Mouse (Mus musculus) embryonic facial prominence, embryonic 12.5 days (tissue): ENCODE data around the gene Tm7sf2. TPM values are rescaled to one million over a fixed set of nuclear protein-coding genes. Genes with fewer than 3 reads are reported as not detected.

Experiments used
- ATAC-seq: fragments of 200-750 bp; cut with Nextera tagmentation; 2 replicates; pipeline ENCODE4 v1.8.0; 2017; ENCODE audit not compliant: insufficient number of reproducible peaks, insufficient read depth, low FRiP score, low TSS enrichment
- H3K27ac ChIP-seq: fragments of 300-500 bp; sonication (generic); 2 replicates; pipeline ENCODE4 v1.5.1; 2016; ENCODE audit warnings: mild to moderate bottlenecking
- H3K27me3 ChIP-seq: fragments of 300-500 bp; sonication (generic); 2 replicates; pipeline ENCODE4 v1.6.1; 2016; ENCODE audit warnings: mild to moderate bottlenecking, moderate library complexity
- H3K36me3 ChIP-seq: fragments of 300-500 bp; sonication (generic); 2 replicates; pipeline ENCODE4 v1.6.1; 2016; ENCODE audit warnings: mild to moderate bottlenecking
- H3K4me1 ChIP-seq: fragments of 300-500 bp; sonication (generic); 2 replicates; pipeline ENCODE4 v1.6.1; 2016
- H3K4me2 ChIP-seq: fragments of 300-500 bp; sonication (generic); replicated peaks from 2 replicates; pipeline ENCODE4 v1.6.1; 2016; ENCODE audit warnings: mild to moderate bottlenecking, moderate library complexity
- H3K4me3 ChIP-seq: fragments of 300-500 bp; sonication (generic); 2 replicates; pipeline ENCODE4 v1.5.1; 2016; ENCODE audit warnings: mild to moderate bottlenecking
- H3K9ac ChIP-seq: fragments of 300-500 bp; sonication (generic); 2 replicates; pipeline ENCODE4 v1.6.1; 2016; ENCODE audit warnings: mild to moderate bottlenecking, moderate library complexity
- H3K9me3 ChIP-seq: fragments of 300-500 bp; sonication (generic); 2 replicates; pipeline ENCODE4 v1.6.1; 2016; ENCODE audit warnings: mild to moderate bottlenecking, moderate library complexity
- WGBS: fragments of 180-500 bp; shearing (Covaris S2); methylation state at CpG from one replicate; pipeline ENCODE4 v1.1.7; 2016; 5-methylcytosine and 5-hydroxymethylcytosine counted together
- polyA plus RNA-seq: library from polyadenylated mRNA; unstranded; fragments of >200 nt; fragmentation: Nextera tagmentation; extraction: Ambion mirVana; gene quantifications from 2 replicates; pipeline ENCODE4 v1.2.1, GENCODE M21; 2016

Gene Tm7sf2
- polyA plus RNA-seq, 1 experiment from 2014 or later = 31.9 TPM

- H3K4me3 ChIP-seq = peak overlapping the region; percentile 47
- peak overlapping the region; percentile 88 for H3K4me2 ChIP-seq
- H3K27ac ChIP-seq = peak overlapping the region; percentile 80
- H3K4me1 ChIP-seq = peaks cover 23% of the 10 kb centered on the region
- H3K27me3 ChIP-seq = no peaks in the 10 kb centered on the region
- H3K9ac ChIP-seq = peak overlapping the region; percentile 59
- no peaks in the 10 kb centered on the region for H3K9me3 ChIP-seq
- ATAC-seq = peak; percentile 31
- H3K36me3 ChIP-seq = peaks cover 32% of the 10 kb centered on the region
- WGBS = 2% methylated on average over 30 of the region's 30 CpGs
Observed at GRCm38 (mm10) chr19:6067011-6067723, 1.0 kb downstream of the Tm7sf2 start.

DNA sequence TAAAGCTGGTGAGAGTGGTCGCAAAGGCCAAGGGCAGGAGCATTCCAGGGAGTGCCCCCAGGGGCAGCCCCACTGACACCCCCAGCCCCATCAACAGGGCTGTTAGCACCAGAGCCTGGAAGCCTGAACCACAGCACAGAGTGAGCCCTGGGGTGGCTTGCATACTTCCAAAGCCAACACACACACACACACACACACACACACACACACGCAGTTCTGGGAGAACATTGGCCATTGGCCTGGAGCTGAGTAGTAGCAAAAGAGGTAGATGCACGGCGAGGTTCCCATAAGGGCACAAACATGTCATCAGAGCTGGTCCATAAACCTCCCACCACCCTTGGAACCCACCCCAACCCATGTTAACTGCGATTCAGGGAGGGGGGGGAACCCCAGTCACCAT lies 1.6 kb downstream of the Tm7sf2 start:
- Histone ChIP-seq H3K27me3 (no peaks in the 10 kb centered on the region), H3K4me3 (peak overlapping the region; percentile 47), H3K27ac (peak overlapping the region; percentile 80), H3K9me3 (no peaks in the 10 kb centered on the region), H3K4me2 (peak overlapping the region; percentile 88), H3K36me3 (peaks cover 30% of the 10 kb centered on the region), H3K4me1 (peaks cover 29% of the 10 kb centered on the region), H3K9ac (peak overlapping the region; percentile 59)
- WGBS = 37% methylated on average over 5 of the region's 5 CpGs
- ATAC-seq = no peak

DNA sequence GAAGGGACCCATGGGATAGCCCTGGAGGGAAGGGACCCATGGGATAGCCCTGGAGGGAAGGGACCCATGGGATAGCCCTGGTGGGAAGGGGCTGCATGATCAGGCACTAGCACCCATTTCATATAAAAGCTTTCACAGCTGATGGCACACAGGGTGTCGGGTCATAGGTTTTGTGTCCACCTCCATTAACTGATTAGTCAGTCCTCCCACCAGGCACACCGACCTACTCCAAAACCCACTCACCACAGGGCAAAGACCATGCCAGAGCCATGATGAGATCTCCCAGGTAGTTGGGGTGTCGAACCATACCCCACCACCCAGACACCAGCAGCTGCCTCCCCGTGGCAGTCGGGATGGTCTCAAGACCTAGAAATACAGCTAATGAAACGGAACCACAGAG lies 5.1 kb downstream of the Tm7sf2 start:
- Histone ChIP-seq H3K36me3 (peaks cover 13% of the 10 kb centered on the region; the same call in 1 of the 2 replicates), H3K9ac (peak overlapping the region; percentile 91; the same call in 1 of the 2 replicates), H3K4me2 (peak overlapping the region; percentile 100; the same call in 1 of the 2 replicates), H3K4me3 (no peak overlapping the region), H3K4me1 (peaks cover 37% of the 10 kb centered on the region), H3K27me3 (no peaks in the 10 kb centered on the region), H3K27ac (no peak overlapping the region), H3K9me3 (no peaks in the 10 kb centered on the region)
- no peak for ATAC-seq
- 91% methylated on average over 6 of the region's 6 CpGs for WGBS

GRCm38 (mm10) chr19:6062418-6062817 lies 5.8 kb downstream of the Tm7sf2 start:
- Histone ChIP-seq H3K4me1 (peaks cover 35% of the 10 kb centered on the region), H3K4me2 (peak overlapping the region; percentile 100), H3K9ac (peak overlapping the region; percentile 91), H3K4me3 (peak overlapping the region; percentile 76), H3K9me3 (no peaks in the 10 kb centered on the region), H3K27me3 (no peaks in the 10 kb centered on the region), H3K36me3 (peaks cover 13% of the 10 kb centered on the region; the same call in 1 of the 2 replicates), H3K27ac (no peak overlapping the region)
- no peak for ATAC-seq
- 71% methylated on average over 5 of the region's 5 CpGs for WGBS

GRCm38 (mm10) chr19:6061641-6062302 lies 6.4 kb downstream of the Tm7sf2 start:
- Histone ChIP-seq H3K4me2 (peak overlapping the region; percentile 100), H3K27ac (peak overlapping the region; percentile 92), H3K4me1 (peaks cover 32% of the 10 kb centered on the region), H3K9me3 (no peaks in the 10 kb centered on the region), H3K36me3 (peaks cover 13% of the 10 kb centered on the region; the same call in 1 of the 2 replicates), H3K27me3 (no peaks in the 10 kb centered on the region), H3K9ac (peak overlapping the region; percentile 91), H3K4me3 (peak overlapping the region; percentile 76)
- WGBS = 2% methylated on average over 44 of the region's 44 CpGs
- ATAC-seq = no peak

DNA sequence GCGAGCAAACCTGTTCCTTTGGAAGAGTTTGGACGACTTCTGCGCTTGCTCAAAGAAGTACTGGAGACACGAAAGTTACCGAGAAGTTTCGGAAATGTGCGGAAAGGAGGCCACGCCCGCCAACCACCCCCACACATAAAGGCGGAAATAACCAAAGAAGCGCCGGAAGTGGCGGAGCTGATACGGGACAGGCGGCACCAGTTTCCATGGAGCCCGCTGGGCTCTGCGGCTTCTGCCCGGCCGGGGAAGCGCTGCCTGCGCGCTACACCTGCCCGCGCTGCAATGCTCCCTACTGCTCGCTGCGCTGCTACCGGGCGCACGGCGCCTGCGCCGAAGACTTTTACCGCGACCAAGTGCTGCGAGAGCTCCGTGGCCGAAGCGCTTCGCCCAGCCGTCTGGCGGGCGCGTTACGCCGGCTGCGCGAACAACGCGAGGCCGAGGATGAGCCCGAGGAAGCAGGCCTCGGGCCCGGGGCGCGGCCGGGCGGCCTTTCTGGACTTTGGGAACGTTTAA lies 7.1 kb downstream of the Tm7sf2 start, which contains the start of gene Znhit2:
TSS of gene Znhit2 (plus strand) at position 172 of the 513 bp plus-strand sequence.
- peak; percentile 32; the same call in 1 of the 2 replicates for ATAC-seq

GRCm38 (mm10) chr19:6058966-6059365 lies 9.2 kb downstream of the Tm7sf2 start:
- peaks cover 33% of the 10 kb centered on the region for H3K36me3 ChIP-seq
- WGBS = 86% methylated on average over 5 of the region's 5 CpGs
- H3K9ac ChIP-seq = peak overlapping the region; percentile 92

More for the DNA sequence above, 7.1 kb downstream of the Tm7sf2 start, which contains the start of gene Znhit2:
- Histone ChIP-seq H3K4me1 (peaks cover 32% of the 10 kb centered on the region), H3K4me2 (peak within 1 kb of the TSS; percentile 100), H3K9me3 (no peaks in the 10 kb centered on the region), H3K27ac (peak within 1 kb of the TSS; percentile 92), H3K27me3 (no peaks in the 10 kb centered on the region), H3K36me3 (peaks cover 15% of the 10 kb centered on the region; the same call in 1 of the 2 replicates), H3K4me3 (peak within 1 kb of the TSS; percentile 76), H3K9ac (peak within 1 kb of the TSS; percentile 91)
- WGBS = under 1% methylated on average over 58 of the region's 58 CpGs

DNA sequence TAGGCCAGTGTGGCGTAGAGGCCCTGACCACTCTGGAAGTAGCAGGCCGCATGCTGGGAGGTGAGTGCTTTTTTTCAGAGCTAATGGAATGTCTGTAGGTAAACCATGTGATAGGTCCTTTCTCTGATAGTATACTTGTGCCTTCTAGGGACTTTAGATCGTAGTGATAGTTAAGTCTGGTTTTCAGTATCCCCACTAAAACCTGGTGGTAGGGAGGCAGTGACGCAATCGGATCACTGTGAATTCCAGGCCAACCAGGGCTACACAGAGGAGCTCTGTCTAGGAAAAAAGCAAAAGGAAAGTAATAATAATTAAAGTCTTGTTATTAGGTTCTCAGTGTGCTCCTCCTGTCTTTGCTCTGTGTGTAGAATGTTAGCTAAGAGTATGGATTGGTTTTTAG lies 9.7 kb downstream of the Tm7sf2 start:
- H3K4me3 ChIP-seq = peak overlapping the region; percentile 86
- ATAC-seq = no peak
- no peaks in the 10 kb centered on the region for H3K9me3 ChIP-seq
- H3K27ac ChIP-seq = peak overlapping the region; percentile 80
- peaks cover 33% of the 10 kb centered on the region for H3K4me1 ChIP-seq
- H3K27me3 ChIP-seq = no peaks in the 10 kb centered on the region
- H3K36me3 ChIP-seq = peaks cover 38% of the 10 kb centered on the region
- peak overlapping the region; percentile 92 for H3K9ac ChIP-seq
- WGBS = 40% methylated on average over 5 of the region's 5 CpGs
- H3K4me2 ChIP-seq = peak overlapping the region; percentile 86

More at GRCm38 (mm10) chr19:6058966-6059365, 9.2 kb downstream of the Tm7sf2 start:
- H3K4me1 ChIP-seq = peaks cover 33% of the 10 kb centered on the region
- ATAC-seq = no peak
- no peaks in the 10 kb centered on the region for H3K27me3 ChIP-seq
- H3K4me2 ChIP-seq = peak overlapping the region; percentile 86
- no peaks in the 10 kb centered on the region for H3K9me3 ChIP-seq
- no peak overlapping the region for H3K27ac ChIP-seq
- peak overlapping the region; percentile 86 for H3K4me3 ChIP-seq

DNA sequence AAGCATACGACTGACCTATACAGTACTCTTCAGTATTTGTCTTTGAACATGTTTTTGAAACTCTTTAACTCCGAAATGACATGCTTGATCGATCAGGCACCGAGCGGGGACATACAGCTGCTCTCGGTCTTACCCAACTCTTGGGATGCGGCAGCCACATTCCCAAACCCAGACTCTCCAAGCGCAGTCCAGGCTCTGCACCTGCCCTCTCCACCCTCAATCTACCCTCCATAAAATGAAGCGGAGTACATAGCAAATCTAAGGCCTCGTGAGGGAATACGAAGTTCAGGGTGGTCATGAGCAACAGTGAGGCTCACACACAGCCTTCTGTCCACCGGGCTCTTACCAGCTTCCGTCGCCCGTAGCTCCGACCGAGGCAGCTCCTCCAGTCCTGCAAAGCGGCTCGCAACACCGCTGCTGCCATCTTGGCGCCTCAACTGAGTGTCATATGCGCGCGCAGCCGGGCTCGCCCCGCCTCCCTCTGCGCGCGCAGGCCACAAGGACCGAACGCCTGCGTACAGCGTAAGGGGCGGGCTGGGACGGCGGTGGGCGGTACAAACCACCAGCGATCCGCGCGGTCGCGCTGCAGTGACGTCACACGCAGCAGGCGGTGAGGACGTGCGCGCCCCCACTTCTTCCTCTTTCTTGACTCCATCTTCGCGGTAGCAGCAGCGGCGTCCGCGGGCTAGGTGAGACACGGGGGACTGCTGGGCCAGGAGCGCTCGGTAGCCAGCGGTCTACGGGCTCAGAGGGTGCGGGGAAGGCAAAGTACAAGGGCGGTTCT lies 10.7 kb downstream of the Tm7sf2 start, which contains the start of the genes Mrpl49 and Fau:
TSS of gene Mrpl49 (minus strand) at position 473 of the 784 bp plus-strand sequence.
TSS of gene Fau (plus strand) at position 532 of the 784 bp plus-strand sequence.
- Histone ChIP-seq H3K27ac (peak within 1 kb of the TSS; percentile 80), H3K27me3 (no peaks in the 10 kb centered on the region), H3K4me2 (peak within 1 kb of the TSS; percentile 86), H3K4me1 (peaks cover 28% of the 10 kb centered on the region), H3K4me3 (peak within 1 kb of the TSS; percentile 86), H3K36me3 (peaks cover 48% of the 10 kb centered on the region), H3K9ac (peak within 1 kb of the TSS; percentile 92), H3K9me3 (no peaks in the 10 kb centered on the region)
- peak; percentile 73 for ATAC-seq
- under 1% methylated on average over 63 of the region's 63 CpGs for WGBS

GRCm38 (mm10) chr19:6056696-6057095 lies 11.5 kb downstream of the Tm7sf2 start:
- Histone ChIP-seq H3K4me2 (peak overlapping the region; percentile 86), H3K9me3 (no peaks in the 10 kb centered on the region), H3K27me3 (no peaks in the 10 kb centered on the region), H3K4me1 (peaks cover 19% of the 10 kb centered on the region), H3K9ac (peak overlapping the region; percentile 92), H3K27ac (no peak overlapping the region), H3K4me3 (peak overlapping the region; percentile 86), H3K36me3 (peaks cover 56% of the 10 kb centered on the region)
- 61% methylated on average over 4 of the region's 4 CpGs for WGBS
- no peak for ATAC-seq

DNA sequence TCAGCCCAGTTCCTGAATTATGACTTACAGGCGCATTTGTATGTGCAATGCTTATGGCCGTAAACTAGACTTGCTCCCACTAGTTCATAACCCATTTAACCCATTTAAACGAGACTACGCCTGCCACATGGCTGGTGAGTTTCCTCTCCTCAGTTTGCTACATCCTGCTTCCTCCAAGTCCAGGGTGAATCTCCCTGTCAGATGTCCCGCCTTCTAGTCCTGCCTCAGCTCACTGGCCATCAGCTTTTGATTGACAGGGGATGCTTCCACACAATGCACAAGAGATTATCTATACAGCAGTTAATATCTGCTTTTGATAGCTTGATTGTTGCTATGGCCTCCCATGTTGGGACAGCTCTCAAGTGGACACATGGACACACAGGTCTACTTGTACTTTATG lies 13.9 kb downstream of the Tm7sf2 start:
- H3K4me3 ChIP-seq = no peak overlapping the region
- H3K4me2 ChIP-seq = no peak overlapping the region
- ATAC-seq = no peak
- no peaks in the 10 kb centered on the region for H3K9me3 ChIP-seq
- H3K36me3 ChIP-seq = peaks cover 75% of the 10 kb centered on the region
- no peak overlapping the region for H3K9ac ChIP-seq
- H3K27ac ChIP-seq = no peak overlapping the region
- peaks cover 15% of the 10 kb centered on the region for H3K4me1 ChIP-seq
- H3K27me3 ChIP-seq = no peaks in the 10 kb centered on the region
- 89% methylated on average over 5 of the region's 5 CpGs for WGBS
